Mouse (Mus musculus): ENCODE measurements at regions not wholly inside any gene's neighbourhood (a gene's known extent, or its start where the extent isn't known, plus 50 kb on each side); places are given as distances from the start of the nearest gene placed in this dataset.

GRCm38 (mm10) chr15:102819181-102819580, 97.2 kb upstream of the Calcoco1 start:
- TF ChIP-seq CTCF (IDR thresholded peaks at IDR 0.05; ENCODE audit: low read depth, low read length) (no peak), TAL1 (conservative IDR thresholded peaks at IDR 0.05; ENCODE audit: low read depth, low read length) (no peak), GATA1 (IDR thresholded peaks at IDR 0.05; ENCODE audit: borderline replicate concordance, low read length) (no peak)
